Mouse (Mus musculus) limb, embryonic 14.5 days (tissue): ENCODE data around the gene Epha4. TPM values are rescaled to one million over a fixed set of nuclear protein-coding genes. Genes with fewer than 3 reads are reported as not detected.

Experiments
- ATAC-seq: fragments of 200-750 bp; cut with Nextera tagmentation; 2 replicates; pipeline ENCODE4 v1.8.0; 2017; ENCODE audit warnings: low read depth, moderate number of reproducible peaks, moderate TSS enrichment; ENCODE audit not compliant: low FRiP score
- DNase-seq: peaks from one replicate; pipeline ENCODE4 v3.0.0-alpha.2; 2015; ENCODE audit warnings: low spot score
- H3K27ac ChIP-seq: fragments of 300-500 bp; sonication (generic); replicated peaks from 2 replicates; pipeline ENCODE4 v1.5.1; 2014; ENCODE audit warnings: low read depth, mild to moderate bottlenecking, low read length, moderate library complexity, mixed read lengths
- H3K27me3 ChIP-seq: fragments of 300-500 bp; sonication (generic); 2 replicates; pipeline ENCODE4 v1.6.1; 2014; ENCODE audit warnings: low read length, mixed read lengths; ENCODE audit not compliant: control insufficient read depth, insufficient read depth
- H3K36me3 ChIP-seq: fragments of 300-500 bp; sonication (generic); 2 replicates; pipeline ENCODE4 v1.6.1; 2014; ENCODE audit warnings: mild to moderate bottlenecking, low read length, moderate library complexity, mixed read lengths; ENCODE audit not compliant: control insufficient read depth, insufficient read depth
- H3K4me1 ChIP-seq: fragments of 300-500 bp; sonication (generic); 2 replicates; pipeline ENCODE4 v1.6.1; 2014; ENCODE audit warnings: antibody characterized with exemption, low read length, mixed read lengths; ENCODE audit not compliant: control insufficient read depth, insufficient read depth
- H3K4me2 ChIP-seq: fragments of 300-500 bp; sonication (generic); replicated peaks from 2 replicates; pipeline ENCODE4 v1.6.1; 2014; ENCODE audit warnings: low read depth, mild to moderate bottlenecking, low read length, moderate library complexity; ENCODE audit not compliant: severe bottlenecking
- H3K4me3 ChIP-seq: fragments of 300-500 bp; sonication (generic); replicated peaks from 2 replicates; pipeline ENCODE4 v1.5.1; 2014; ENCODE audit warnings: low read length
- H3K9ac ChIP-seq: fragments of 300-500 bp; sonication (generic); 2 replicates; pipeline ENCODE4 v1.6.1; 2014; ENCODE audit warnings: mild to moderate bottlenecking, low read depth, low read length, moderate library complexity; ENCODE audit not compliant: severe bottlenecking
- H3K9me3 ChIP-seq: fragments of 300-500 bp; sonication (generic); 2 replicates; pipeline ENCODE4 v1.6.1; 2016; ENCODE audit warnings: low read length; ENCODE audit not compliant: control insufficient read depth
- POLR2A ChIP-seq: fragments of 200-500 bp; IDR thresholded peaks from 2 replicates; pipeline ENCODE4 v1.8.0; 2012; ENCODE audit warnings: inconsistent platforms, mild to moderate bottlenecking, moderate library complexity, borderline replicate concordance; ENCODE audit not compliant: insufficient read depth, insufficient read length; ENCODE audit errors: extremely low read depth
- WGBS: fragments of 180-500 bp; shearing (Covaris S2); extraction: QIAGEN DNeasy Blood & Tissue Kit; methylation state at CpG from one replicate; pipeline ENCODE4 v1.1.7; 2014; 5-methylcytosine and 5-hydroxymethylcytosine counted together
- polyA plus RNA-seq, 2 experiments: library from polyadenylated mRNA; depleted of rRNA in 1 of 2; stranded (reverse) in 1 of 2; unstranded in 1 of 2; fragments of >200 nt; fragmentation: Nextera tagmentation in 1 of 2; extraction: Ambion mirVana in 1 of 2; gene quantifications; 2 replicates each; pipeline versions ENCODE4 v1.2.1 to v1.2.3; 2012 to 2014

Epha4 gene
- polyA plus RNA-seq (2012; rRNA removed): 34.5 and 45.8 TPM in 2 replicates
- 53.5 and 63.0 TPM in 2 replicates for polyA plus RNA-seq (2014; fragmentation: Nextera tagmentation; extraction: Ambion mirVana)

GRCm38 (mm10) chr1:77514963-77515650, at the start of gene Epha4:
Epha4 (minus strand) TSS chr1:77515088.
- Histone ChIP-seq H3K9me3 (no peaks in the 10 kb centered on the region), H3K9ac (peak within 1 kb of the TSS; percentile 79), H3K4me1 (peaks cover 20% of the 10 kb centered on the region), H3K27ac (peak within 1 kb of the TSS; percentile 87), H3K4me3 (peak within 1 kb of the TSS; percentile 74), H3K4me2 (peak within 1 kb of the TSS; percentile 69), H3K27me3 (0 out of 2 replicates have a peak, but pooled peaks cover 1% of the 10 kb centered on the region), H3K36me3 (peaks cover 12% of the 10 kb centered on the region)
- ATAC-seq: peak; percentile 93
- DNase-seq: peak; percentile 95
- under 1% methylated on average over 38 of the region's 40 CpGs for WGBS
- TF ChIP-seq POLR2A: peak; percentile 91; the same call in 1 of the 2 replicates

GRCm38 (mm10) chr1:77556199-77556598, 41.3 kb upstream of the Epha4 start:
- WGBS: 74% methylated on average over 3 of the region's 3 CpGs

GRCm38 (mm10) chr1:77551927-77552326, 37.0 kb upstream of the Epha4 start:
- H3K36me3 ChIP-seq: no peaks in the 10 kb centered on the region
- DNase-seq: no peak
- H3K4me3 ChIP-seq: no peak overlapping the region
- H3K4me1 ChIP-seq: no peaks in the 10 kb centered on the region
- no peak for TF ChIP-seq POLR2A
- ATAC-seq: no peak
- no peaks in the 10 kb centered on the region for H3K9me3 ChIP-seq
- no peak overlapping the region for H3K27ac ChIP-seq
- H3K9ac ChIP-seq: no peak overlapping the region
- H3K27me3 ChIP-seq: no peaks in the 10 kb centered on the region
- WGBS: 92% methylated on average over 7 of the region's 7 CpGs
- no peak overlapping the region for H3K4me2 ChIP-seq

More at GRCm38 (mm10) chr1:77556199-77556598, 41.3 kb upstream of the Epha4 start:
- Histone ChIP-seq H3K27ac (no peak overlapping the region), H3K9me3 (no peaks in the 10 kb centered on the region), H3K4me3 (no peak overlapping the region), H3K4me2 (no peak overlapping the region), H3K27me3 (no peaks in the 10 kb centered on the region), H3K9ac (no peak overlapping the region), H3K36me3 (no peaks in the 10 kb centered on the region), H3K4me1 (no peaks in the 10 kb centered on the region)
- no peak for ATAC-seq
- DNase-seq: no peak
- TF ChIP-seq POLR2A: no peak

- 62% methylated on average over 6 of the region's 6 CpGs for WGBS
- Histone ChIP-seq H3K9me3 (no peaks in the 10 kb centered on the region), H3K4me3 (no peak overlapping the region), H3K27me3 (no peaks in the 10 kb centered on the region), H3K36me3 (no peaks in the 10 kb centered on the region), H3K4me2 (no peak overlapping the region), H3K27ac (no peak overlapping the region), H3K4me1 (no peaks in the 10 kb centered on the region), H3K9ac (no peak overlapping the region)
- ATAC-seq (no peak), DNase-seq (no peak)
- TF ChIP-seq POLR2A: no peak
These were observed 30.8 kb upstream of the Epha4 start for GRCm38 (mm10) chr1:77545722-77546121.

GRCm38 (mm10) chr1:77545035-77545434, 30.1 kb upstream of the Epha4 start:
- no peaks in the 10 kb centered on the region for H3K4me1 ChIP-seq
- no peaks in the 10 kb centered on the region for H3K36me3 ChIP-seq
- H3K9ac ChIP-seq: no peak overlapping the region
- H3K4me3 ChIP-seq: no peak overlapping the region
- no peak for ATAC-seq
- H3K4me2 ChIP-seq: no peak overlapping the region
- no peak overlapping the region for H3K27ac ChIP-seq
- no peaks in the 10 kb centered on the region for H3K9me3 ChIP-seq
- no peak for TF ChIP-seq POLR2A
- no peaks in the 10 kb centered on the region for H3K27me3 ChIP-seq
- no peak for DNase-seq
- WGBS: 88% methylated on average over 1 of the region's 1 CpGs

GRCm38 (mm10) chr1:77544279-77544678, 29.4 kb upstream of the Epha4 start:
- ATAC-seq: no peak
- H3K4me3 ChIP-seq: no peak overlapping the region
- WGBS: 40% methylated on average over 3 of the region's 3 CpGs
- no peaks in the 10 kb centered on the region for H3K27me3 ChIP-seq
- H3K9ac ChIP-seq: no peak overlapping the region
- no peak for DNase-seq
- H3K36me3 ChIP-seq: no peaks in the 10 kb centered on the region
- H3K4me2 ChIP-seq: no peak overlapping the region
- no peaks in the 10 kb centered on the region for H3K4me1 ChIP-seq
- H3K27ac ChIP-seq: no peak overlapping the region
- H3K9me3 ChIP-seq: no peaks in the 10 kb centered on the region
- no peak for TF ChIP-seq POLR2A
